Mouse (Mus musculus) adrenal gland (tissue): ENCODE measurements around the gene Spred2.

Experiments
- intact Hi-C: fragments of 180-260 bp; cut with DNase I; formaldehyde crosslinking; loops from one replicate; pipeline ENCODE4 v1.15.1; 2025

Gene Spred2

DNA sequence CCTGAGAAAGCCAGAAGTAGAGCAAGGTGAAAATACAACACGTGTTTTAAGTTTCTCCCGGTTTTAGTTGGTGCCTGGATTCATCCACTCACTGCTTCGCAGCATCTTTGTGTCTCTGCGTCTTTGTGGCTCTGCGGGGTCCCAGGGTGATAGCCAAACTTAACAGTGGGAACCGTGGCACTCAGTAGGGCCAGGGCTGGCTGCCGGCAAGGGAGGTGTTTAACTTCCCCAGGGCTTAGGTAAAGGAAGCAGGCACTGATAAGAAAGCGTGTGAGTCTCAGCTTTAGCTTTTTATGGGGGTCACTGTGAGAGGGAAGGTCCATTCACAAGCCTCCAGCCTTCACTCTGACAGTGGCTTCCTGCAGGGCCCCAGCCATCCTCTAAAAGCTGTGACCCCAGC is 28.8 kb downstream of the Spred2 start:
- intact Hi-C loops, result no loop called here

DNA sequence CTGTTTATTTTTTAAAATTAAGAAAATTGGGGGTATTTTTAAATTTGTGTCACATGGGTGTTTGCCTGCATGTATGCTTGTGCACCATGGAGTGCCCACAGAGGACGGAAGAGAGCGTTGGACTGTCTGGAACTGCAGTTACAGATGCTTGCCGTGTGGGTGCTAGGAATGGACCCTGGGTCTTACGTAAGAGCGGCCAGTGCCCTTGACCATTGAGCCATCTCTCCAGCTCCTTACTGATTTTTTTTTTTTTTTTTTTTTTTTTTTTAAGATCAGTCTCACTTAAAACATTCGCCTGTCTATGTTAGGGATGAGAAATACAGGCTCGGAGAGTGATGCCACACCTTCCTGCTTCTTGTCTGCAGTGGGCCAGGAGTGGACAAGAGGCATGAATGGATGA is 29.7 kb downstream of the Spred2 start:
- intact Hi-C loops, result no loop called here

DNA sequence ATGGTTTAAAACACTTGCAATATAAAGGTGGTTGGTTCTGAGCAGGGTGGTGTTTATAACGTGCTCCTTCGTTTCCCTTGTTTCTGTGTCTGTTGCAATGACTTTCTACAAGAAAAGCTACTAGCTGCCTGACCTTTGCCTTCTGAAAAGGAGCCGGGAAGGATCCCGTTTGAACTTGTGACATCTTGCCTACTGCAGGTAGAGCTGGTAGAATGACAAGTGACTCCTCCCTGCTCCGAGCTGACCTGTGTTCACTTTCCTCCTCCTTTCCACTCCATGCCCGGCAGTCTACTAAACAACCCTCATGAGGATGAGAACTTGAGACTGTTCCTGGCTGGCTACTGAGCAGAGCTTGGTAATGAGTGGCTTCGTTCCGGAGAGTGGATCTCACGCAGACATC is 30.9 kb downstream of the Spred2 start:
- intact Hi-C loops, result no loop called here

- intact Hi-C loops, result no loop called here
Measured at GRCm38 (mm10) chr11:19955701-19956100, 31.5 kb downstream of the Spred2 start.

GRCm38 (mm10) chr11:19959006-19959405 is 34.8 kb downstream of the Spred2 start:
- intact Hi-C loops, result no loop called here

DNA sequence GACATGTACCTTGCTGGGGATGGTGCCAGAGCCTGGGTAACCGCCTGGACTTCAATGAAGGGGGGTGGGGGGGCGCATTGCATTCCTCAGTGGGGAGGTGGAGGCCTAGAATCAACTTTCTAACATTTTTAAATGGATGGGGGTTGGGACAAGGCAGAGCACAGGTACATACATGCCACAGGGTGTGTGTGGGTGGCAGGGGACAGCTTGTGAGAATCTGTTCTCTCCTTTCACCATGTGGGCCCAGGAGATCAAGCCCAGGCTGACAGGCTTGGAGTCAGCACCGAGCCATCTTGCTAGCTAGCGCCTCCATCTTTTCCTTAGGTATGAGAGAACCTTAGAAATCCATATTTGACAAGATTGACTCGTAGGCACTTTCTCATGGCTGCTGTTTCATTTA is 35.7 kb downstream of the Spred2 start:
- intact Hi-C loops, result no loop called here

- intact Hi-C loops, result no loop called here
Measured at GRCm38 (mm10) chr11:19960541-19960940, 36.4 kb downstream of the Spred2 start.

DNA sequence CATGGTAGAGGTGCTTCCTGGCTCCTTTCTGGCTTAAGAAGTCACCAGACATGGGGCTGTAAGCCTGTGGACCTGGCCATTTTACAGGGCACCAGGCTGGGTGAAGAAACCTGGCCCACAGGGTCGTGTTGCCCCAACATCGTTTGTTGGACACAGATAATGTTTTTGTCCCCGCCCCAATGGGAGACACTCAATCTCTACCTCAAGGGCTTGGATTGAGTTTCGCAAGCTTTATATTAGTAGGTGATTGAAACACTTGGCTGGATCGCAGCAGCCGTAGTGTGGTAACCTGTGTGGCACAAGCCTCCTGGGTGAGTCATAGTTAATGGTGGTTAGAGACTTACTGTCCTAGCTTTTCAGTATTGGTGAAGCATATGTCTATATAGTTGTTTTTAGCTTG is 36.9 kb downstream of the Spred2 start:
- intact Hi-C loops, result no loop called here

GRCm38 (mm10) chr11:19961766-19962365 is 37.7 kb downstream of the Spred2 start:
- intact Hi-C loops, result no loop called here

DNA sequence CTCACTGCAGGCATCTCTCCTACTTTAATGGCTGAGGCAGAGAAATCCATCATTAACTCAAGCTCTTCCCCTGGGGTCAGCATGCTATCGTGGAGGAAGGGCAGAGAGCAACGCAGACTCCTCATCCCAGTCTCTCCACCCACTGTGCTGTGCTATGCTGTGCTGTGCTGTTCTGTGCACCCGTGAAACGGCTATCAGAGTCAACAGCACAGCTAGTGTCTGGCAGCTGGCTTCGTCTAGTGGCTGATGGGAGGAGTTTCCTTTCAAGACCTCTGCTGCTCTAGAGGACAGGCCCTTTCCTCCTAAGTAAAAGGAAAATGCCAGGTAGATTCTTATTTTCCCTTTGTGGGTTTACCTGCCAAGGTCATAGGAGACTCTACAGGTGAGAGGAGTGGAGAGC is 38.6 kb downstream of the Spred2 start:
- intact Hi-C loops, result no loop called here

DNA sequence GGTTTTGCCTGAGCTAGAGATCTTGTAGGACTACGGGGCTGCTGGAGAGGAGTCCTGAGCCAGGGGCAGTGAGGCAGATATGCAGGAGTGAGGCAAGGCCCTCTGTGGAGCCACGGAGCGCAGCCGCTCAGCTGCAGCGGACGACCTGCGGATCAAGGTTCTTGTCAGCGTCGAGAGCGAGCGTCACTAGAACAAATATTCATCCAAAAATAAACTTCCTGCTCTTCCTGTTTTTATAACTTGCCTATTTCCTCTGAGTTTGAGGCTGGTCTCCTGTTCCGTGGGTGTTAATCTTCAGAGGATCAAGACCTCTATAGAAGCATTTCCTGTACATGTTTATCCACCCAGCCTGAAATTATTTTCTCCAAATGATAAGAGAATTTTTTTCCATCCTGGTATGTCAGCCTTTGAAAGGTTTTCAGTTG is 39.6 kb downstream of the Spred2 start:
- intact Hi-C loops, result no loop called here

DNA sequence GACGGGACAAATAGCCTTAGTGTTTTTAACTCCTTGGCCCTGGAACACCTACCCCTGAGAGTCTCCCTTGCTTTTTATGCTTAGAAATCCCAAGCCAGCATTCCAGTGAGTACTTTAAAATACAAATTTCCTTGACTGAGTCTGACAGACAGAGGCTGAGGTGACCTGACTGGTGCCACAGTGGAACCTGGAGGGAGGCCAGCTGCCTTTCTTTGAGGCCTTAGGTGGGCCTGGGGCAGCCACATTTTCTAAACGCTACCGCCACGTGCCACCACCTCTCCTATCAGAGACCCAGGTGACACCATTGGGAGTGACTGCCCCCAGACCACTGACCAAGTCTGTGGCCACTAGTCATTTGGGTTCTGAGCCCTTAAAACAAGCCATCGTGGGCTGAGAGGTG is 40.2 kb downstream of the Spred2 start:
- intact Hi-C loops, result no loop called here

GRCm38 (mm10) chr11:19965037-19965611 is 40.9 kb downstream of the Spred2 start:
- intact Hi-C loops, result loop anchor here (5.0 kb wide), 1 partner anchor 38 kb away; no protein-coding TSS in a partner anchor

- intact Hi-C loops, result loop anchor here (5.0 kb wide), 1 partner anchor 38 kb away; no protein-coding TSS in a partner anchor
Measured at GRCm38 (mm10) chr11:19965664-19966063, 41.5 kb downstream of the Spred2 start.

GRCm38 (mm10) chr11:19966294-19966693 is 42.1 kb downstream of the Spred2 start:
- intact Hi-C loops, result loop anchor here (5.0 kb wide), 1 partner anchor 39 kb away; no protein-coding TSS in a partner anchor

DNA sequence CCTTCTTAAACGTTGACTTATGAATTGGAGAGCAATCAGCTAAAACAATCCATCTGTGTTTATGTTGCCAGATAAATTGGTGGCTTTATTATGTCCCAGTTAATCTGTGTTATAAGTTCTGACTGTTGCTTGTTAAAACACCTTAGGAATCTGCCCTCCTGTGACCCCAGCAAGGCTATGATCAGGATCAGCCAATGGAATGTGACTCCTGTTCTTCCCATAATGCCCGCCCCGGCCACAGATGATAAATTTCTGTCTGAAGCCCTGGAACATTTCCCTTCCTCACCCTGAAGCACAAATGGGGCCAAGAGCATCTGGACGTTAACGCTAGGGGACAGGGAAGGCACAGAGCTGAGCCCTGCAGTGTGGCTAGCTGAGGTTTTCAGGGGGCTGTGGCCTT is 45.4 kb downstream of the Spred2 start:
- intact Hi-C loops, result loop anchor here (5.0 kb wide), 1 partner anchor 42 kb away; no protein-coding TSS in a partner anchor

- intact Hi-C loops, result loop anchor here (5.0 kb wide), 1 partner anchor 70 kb away; no protein-coding TSS in a partner anchor
Measured at GRCm38 (mm10) chr11:19971954-19972750, 48.0 kb downstream of the Spred2 start.

GRCm38 (mm10) chr11:19973032-19973790 is 49.0 kb downstream of the Spred2 start:
- intact Hi-C loops, result loop anchor here (5.0 kb wide), 1 partner anchor 69 kb away; no protein-coding TSS in a partner anchor

- intact Hi-C loops, result no loop called here
Measured at GRCm38 (mm10) chr11:19976032-19976431, 51.9 kb downstream of the Spred2 start.

GRCm38 (mm10) chr11:19977687-19978086 is 53.5 kb downstream of the Spred2 start:
- intact Hi-C loops, result no loop called here

DNA sequence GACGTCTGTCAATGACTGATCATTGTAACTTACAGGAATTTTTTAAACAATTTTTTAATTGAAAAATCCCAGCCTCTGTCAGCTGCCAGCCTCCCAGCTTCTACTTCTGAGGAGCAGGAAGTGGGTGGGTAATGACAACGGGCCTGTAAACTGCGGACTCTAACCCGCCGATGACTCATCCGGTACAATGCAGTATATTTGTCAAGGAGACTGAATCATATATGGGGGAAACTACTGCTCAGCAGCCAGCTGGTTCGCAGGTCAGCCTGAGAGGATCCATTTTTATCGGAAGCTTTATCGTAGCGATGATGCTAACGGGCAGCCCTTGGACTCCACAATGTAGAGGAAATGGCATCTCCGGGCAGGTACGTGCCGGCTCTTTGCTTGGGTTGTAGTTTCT is 55.2 kb downstream of the Spred2 start:
- intact Hi-C loops, result no loop called here
